Comparison of ENCODE assay signal across 1 mouse cellular context in the genomic region with DNA sequence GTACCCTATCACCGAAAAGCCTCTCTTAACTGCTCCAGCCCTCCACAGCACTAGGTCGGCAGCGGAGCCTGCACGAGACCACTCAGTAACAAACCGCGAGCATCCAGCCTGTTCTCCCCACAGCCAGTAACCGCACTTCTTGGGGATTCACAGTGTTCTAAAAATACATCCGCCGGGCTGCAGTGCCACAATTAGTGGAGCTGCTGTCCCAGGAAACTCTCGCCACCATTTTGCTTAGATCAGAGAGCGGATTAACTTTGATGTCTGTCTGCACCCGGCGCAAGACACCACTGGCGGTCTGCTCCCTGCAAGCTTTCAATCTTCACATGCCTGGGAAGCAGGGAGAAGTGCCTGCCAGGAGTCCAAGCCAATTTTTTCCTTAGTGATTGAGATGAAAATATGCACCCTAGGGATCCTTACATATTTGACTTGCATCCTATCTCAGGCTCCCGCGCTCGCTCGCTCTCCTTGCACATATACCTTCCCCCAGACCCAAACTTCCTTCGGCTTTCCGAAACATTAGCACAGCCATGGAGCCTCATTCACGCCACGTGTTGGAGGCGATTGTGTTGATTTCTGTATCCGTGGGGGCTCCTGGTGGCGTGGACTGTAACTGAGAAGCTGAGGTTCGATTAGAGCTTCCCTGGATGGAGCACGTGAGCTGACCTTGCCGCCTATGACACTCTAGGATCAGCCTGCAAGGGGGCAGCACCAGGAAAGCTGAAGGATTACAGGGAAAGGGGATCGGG.
TF ChIP-seq lines count a peak whose summit lies in the region.

No protein-coding gene starts in this region.

TF ChIP-seq in MEL, 35 proteins besides CTCF, POLR2A, EP300 and RAD21 (continued from another document):
- no peak for TF ChIP-seq MAFK (IDR thresholded peaks at IDR 0.05; ENCODE audit: borderline replicate concordance, low read depth, low read length)
- TF ChIP-seq POLR2AphosphoS2 (IDR thresholded peaks at IDR 0.05; ENCODE audit: low read length) = no peak
- no peak for TF ChIP-seq MEF2A (IDR thresholded peaks at IDR 0.05; ENCODE audit: extremely low read depth, insufficient replicate concordance, low read depth, low read length, poor library complexity, severe bottlenecking)
- TF ChIP-seq JUND (IDR thresholded peaks at IDR 0.05; ENCODE audit: low read depth, low read length) = no peak
- TF ChIP-seq USF2 (IDR thresholded peaks at IDR 0.05; ENCODE audit: borderline replicate concordance in 1 of 2, insufficient read depth in 1 of 2, low read depth in 1 of 2, low read length in 2 of 2) = no peak
- no peak for TF ChIP-seq POLR2AphosphoS5 (IDR thresholded peaks at IDR 0.05; ENCODE audit: borderline replicate concordance, low read depth, low read length)
- no peak for TF ChIP-seq KAT2A (conservative IDR thresholded peaks at IDR 0.05; ENCODE audit: low read depth, low read length)
- no peak for TF ChIP-seq NELFE (IDR thresholded peaks at IDR 0.05; ENCODE audit: low read depth, low read length)
- no peak for TF ChIP-seq USF1 (IDR thresholded peaks at IDR 0.05; ENCODE audit: low read depth, low read length)
- no peak for TF ChIP-seq MXI1 (IDR thresholded peaks at IDR 0.05; ENCODE audit: low read depth, low read length)
- TF ChIP-seq ELF1 (IDR thresholded peaks at IDR 0.05; ENCODE audit: low read depth, low read length) = no peak
